Mouse (Mus musculus) olfactory bulb, adult 2 months (tissue): ENCODE results near the gene Smarcd3. TPM values are rescaled to one million over a fixed set of nuclear protein-coding genes. Genes with fewer than 3 reads are reported as not detected.

Experiments used
- H3K27ac ChIP-seq: fragments of 200-500 bp; 2 replicates; pipeline ENCODE4 v1.5.1; 2012; ENCODE audit warnings: low read depth, low read length; ENCODE audit not compliant: insufficient read depth
- H3K4me1 ChIP-seq: fragments of 200-500 bp; 2 replicates; pipeline ENCODE4 v1.6.1; 2012; ENCODE audit warnings: low read length; ENCODE audit not compliant: control insufficient read depth, insufficient read depth
- H3K4me3 ChIP-seq: fragments of 200-500 bp; 2 replicates; pipeline ENCODE4 v1.5.1; 2012; ENCODE audit warnings: mild to moderate bottlenecking, low read depth, low read length, moderate library complexity; ENCODE audit not compliant: insufficient read depth
- CTCF ChIP-seq: fragments of 200-500 bp; IDR thresholded peaks from 2 replicates; pipeline ENCODE4 v1.5.1; 2012; ENCODE audit warnings: low read depth, mild to moderate bottlenecking, low read length, moderate library complexity; ENCODE audit not compliant: insufficient read depth
- POLR2A ChIP-seq: fragments of 200-500 bp; IDR thresholded peaks from 2 replicates; pipeline ENCODE4 v1.6.1; 2012; ENCODE audit warnings: mild to moderate bottlenecking, low read depth, low read length, moderate library complexity; ENCODE audit not compliant: insufficient read depth
- WGBS: fragments of 180-500 bp; shearing (Covaris S2); methylation state at CpG from one replicate; pipeline ENCODE4 v1.1.7; 2018; 5-methylcytosine and 5-hydroxymethylcytosine counted together
- polyA plus RNA-seq: library from polyadenylated mRNA; stranded (reverse); fragments of >200 nt; gene quantifications from 2 replicates; pipeline ENCODE4 v1.2.4, GENCODE M21; 2012; ENCODE audit warnings: low replicate concordance; ENCODE audit not compliant: missing spikeins, insufficient read depth, insufficient read length

The Smarcd3 gene
- polyA plus RNA-seq, 1 experiment: not detected

GRCm38 (mm10) chr5:24609388-24609787 lies 14.8 kb downstream of the Smarcd3 start:
- H3K4me1 ChIP-seq: peaks cover 44% of the 10 kb centered on the region
- no peak overlapping the region for H3K27ac ChIP-seq
- TF ChIP-seq POLR2A (no peak), CTCF (no peak)
- H3K4me3 ChIP-seq: no peak overlapping the region
- WGBS: 77% methylated on average over 5 of the region's 5 CpGs

- peak overlapping the region; percentile 72 for H3K4me3 ChIP-seq
- peak overlapping the region; percentile 91 for H3K27ac ChIP-seq
- TF ChIP-seq CTCF (no peak), POLR2A (no peak)
- H3K4me1 ChIP-seq: peaks cover 52% of the 10 kb centered on the region
- 12% methylated on average over 14 of the region's 14 CpGs for WGBS
Measured at GRCm38 (mm10) chr5:24605980-24606665, 18.1 kb downstream of the Smarcd3 start.

GRCm38 (mm10) chr5:24605321-24605979 lies 18.8 kb downstream of the Smarcd3 start:
- Histone ChIP-seq H3K27ac (peak overlapping the region; percentile 91), H3K4me1 (peaks cover 55% of the 10 kb centered on the region), H3K4me3 (peak overlapping the region; percentile 72)
- TF ChIP-seq POLR2A (no peak), CTCF (no peak)
- 13% methylated on average over 6 of the region's 6 CpGs for WGBS

GRCm38 (mm10) chr5:24604656-24605100 lies 19.5 kb downstream of the Smarcd3 start:
- Histone ChIP-seq H3K4me1 (peaks cover 55% of the 10 kb centered on the region), H3K27ac (peak overlapping the region; percentile 91), H3K4me3 (peak overlapping the region; percentile 72)
- 1% methylated on average over 42 of the region's 46 CpGs for WGBS
- TF ChIP-seq POLR2A (peak; percentile 89), CTCF (no peak)

- H3K4me3 ChIP-seq: peak overlapping the region; percentile 72
- H3K27ac ChIP-seq: peak overlapping the region; percentile 91
- H3K4me1 ChIP-seq: peaks cover 57% of the 10 kb centered on the region
- TF ChIP-seq CTCF: no peak
- no peak for TF ChIP-seq POLR2A
- 22% methylated on average over 12 of the region's 12 CpGs for WGBS
Measured at GRCm38 (mm10) chr5:24604080-24604655, 20.0 kb downstream of the Smarcd3 start.

DNA sequence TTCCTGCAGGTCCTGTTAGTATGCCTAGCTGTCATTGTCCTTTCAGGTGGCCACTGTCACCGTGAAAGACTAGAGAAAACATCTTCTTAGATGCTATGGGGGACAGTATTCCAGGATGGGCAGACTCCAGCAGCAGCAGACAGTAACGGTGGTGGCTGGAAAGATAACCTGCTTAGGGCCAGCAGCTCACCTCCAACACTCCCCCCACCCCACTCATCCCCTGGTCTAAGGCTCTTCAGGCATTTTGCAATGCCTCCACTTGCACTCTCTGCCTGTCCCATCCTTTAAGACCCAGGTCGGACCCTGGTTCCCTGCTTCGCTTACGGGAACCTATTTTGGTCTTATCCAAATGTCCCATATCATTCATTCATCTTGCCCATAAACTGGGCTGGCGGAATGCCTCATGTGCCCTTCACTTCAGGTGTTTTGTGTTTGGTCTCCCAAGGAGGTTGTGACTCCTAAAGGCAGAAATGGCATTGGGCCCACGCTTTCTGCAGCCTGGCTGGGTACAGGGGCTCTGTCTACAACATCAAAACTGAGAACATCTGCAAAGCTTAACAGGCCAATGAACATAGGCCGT lies 20.7 kb downstream of the Smarcd3 start:
- 76% methylated on average over 8 of the region's 8 CpGs for WGBS
- no peak for TF ChIP-seq CTCF
- no peak for TF ChIP-seq POLR2A
- Histone ChIP-seq H3K27ac (peak overlapping the region; percentile 91), H3K4me3 (no peak overlapping the region), H3K4me1 (peaks cover 61% of the 10 kb centered on the region)

DNA sequence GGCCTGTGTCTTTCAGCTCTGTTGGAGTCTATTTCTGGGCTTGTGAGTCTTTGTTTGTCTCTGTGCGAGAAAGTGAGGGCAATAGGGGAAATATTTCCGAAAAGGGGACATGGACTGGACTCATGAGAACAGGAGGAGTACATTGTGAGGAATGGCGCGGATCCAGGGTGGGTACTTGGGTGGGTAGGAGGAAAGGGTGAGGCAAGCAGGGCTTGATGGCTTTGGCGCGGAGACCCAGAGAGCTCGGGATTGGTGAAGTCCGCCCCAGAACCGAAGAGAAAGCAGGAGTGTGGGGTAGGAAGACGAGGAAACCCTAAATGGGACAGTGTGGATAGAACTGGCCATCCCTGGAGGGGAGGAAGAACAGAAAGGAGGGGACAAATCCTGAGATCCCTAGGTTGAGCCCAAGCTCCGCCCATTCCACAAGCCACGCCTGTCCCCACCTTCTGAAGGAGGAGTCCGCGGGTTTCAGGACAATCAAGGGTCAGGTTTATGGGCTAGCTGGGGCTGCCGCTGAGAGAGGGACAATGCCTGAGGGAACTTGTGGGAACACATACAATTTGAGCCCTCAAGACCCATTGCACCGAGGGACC lies 21.4 kb downstream of the Smarcd3 start:
- peaks cover 64% of the 10 kb centered on the region for H3K4me1 ChIP-seq
- TF ChIP-seq POLR2A: peak; percentile 34; the same call in 1 of the 2 replicates
- TF ChIP-seq CTCF: no peak
- H3K27ac ChIP-seq: peak overlapping the region; percentile 91
- 6% methylated on average over 16 of the region's 16 CpGs for WGBS
- H3K4me3 ChIP-seq: peak overlapping the region; percentile 54

DNA sequence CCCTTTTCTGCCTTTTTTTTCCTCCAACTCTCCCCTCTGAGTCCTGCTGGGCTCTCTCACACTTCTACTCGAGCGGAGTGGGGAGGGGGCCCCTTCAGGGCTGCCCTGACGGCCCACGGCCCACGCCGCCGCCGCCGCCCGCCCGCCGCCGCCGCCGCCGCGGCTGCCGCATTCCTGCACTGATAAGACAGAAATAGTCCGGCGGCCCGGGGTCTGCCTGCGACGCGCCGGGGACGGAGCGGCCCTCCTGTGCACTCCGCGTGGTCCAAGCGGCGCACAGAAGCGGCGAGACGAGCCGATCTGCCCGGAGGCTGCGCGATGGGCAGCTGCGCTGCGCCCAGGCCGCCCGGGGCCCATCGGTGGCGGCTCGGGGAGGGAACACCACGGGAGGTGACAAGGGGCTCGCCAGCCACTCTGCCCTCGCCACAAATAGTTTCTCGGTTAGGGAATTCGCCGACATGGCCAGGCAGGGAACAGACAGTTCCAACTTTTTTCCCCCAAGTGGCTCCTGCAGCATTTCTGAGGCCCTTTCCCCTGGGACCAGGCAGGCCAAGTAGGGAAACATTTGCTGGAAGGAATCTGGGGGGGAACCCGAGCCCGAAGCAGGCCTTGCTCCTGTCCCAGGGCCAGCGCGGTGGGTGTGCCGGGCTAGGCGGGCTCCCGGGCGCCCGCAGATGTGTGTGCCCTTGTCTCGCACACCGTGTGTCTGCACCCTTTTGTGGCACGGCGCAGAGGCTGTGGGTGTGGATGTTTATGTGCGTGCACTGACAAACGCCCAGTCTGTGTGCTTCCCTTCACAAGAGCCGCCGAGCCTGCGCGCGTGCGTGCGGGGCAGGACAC lies 22.1 kb downstream of the Smarcd3 start:
- Histone ChIP-seq H3K27ac (peak overlapping the region; percentile 91), H3K4me3 (peak overlapping the region; percentile 54), H3K4me1 (peaks cover 66% of the 10 kb centered on the region)
- TF ChIP-seq CTCF (0 out of 2 replicates have a peak, but pooled peaks have one; percentile 0), POLR2A (no peak)
- WGBS: under 1% methylated on average over 73 of the region's 73 CpGs
